Mouse (Mus musculus) MN1 (cell line): ENCODE data around the gene Trcg1.
A peak's percentile ranks its signal among the peaks of the same experiment; 100 is the strongest.

ENCODE experiments used
- DNase-seq: peaks from one replicate; pipeline ENCODE4 v3.0.0-alpha.2; 2016; ENCODE audit warnings: low spot score

The Trcg1 gene

DNA sequence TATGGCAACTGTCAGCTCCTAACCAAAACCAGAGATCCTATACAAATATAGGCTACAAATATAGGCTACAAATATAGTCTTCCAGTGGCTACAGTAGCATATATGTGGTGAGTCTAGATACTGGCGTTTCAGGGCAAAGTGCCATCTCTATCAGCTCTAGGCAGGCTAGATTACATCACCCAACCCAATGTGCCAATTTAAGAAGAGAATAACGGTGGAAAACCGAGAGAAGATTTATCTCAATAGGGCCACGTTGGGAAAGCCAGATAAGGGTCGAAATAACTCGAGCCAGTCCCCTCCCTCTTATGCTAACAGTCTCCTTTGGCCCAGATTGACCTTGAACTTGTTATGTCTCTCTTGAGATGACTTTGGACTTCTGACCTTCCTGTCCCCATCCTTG lies 3.2 kb upstream of the Trcg1 start:
- no peak for DNase-seq

DNA sequence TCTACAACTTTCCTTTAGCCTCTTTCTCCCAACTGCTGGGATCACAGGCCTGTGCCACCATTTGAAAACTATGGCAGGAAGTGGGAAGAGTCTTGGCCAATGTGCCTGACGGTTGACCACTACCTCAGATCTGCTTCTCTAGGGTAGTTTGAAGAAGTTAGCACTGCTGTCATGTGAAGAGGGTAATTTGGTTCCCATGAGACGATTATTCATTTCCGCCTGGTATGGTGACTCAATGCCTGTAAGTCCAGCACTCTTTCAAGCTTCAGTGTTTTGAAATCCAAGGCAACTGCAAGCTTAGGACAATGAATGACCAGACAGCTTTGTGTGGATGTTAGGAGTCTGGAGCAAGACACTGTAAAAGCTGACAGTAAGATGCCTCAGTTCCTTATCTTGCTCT lies 2.6 kb upstream of the Trcg1 start:
- DNase-seq, result peak; percentile 31

DNA sequence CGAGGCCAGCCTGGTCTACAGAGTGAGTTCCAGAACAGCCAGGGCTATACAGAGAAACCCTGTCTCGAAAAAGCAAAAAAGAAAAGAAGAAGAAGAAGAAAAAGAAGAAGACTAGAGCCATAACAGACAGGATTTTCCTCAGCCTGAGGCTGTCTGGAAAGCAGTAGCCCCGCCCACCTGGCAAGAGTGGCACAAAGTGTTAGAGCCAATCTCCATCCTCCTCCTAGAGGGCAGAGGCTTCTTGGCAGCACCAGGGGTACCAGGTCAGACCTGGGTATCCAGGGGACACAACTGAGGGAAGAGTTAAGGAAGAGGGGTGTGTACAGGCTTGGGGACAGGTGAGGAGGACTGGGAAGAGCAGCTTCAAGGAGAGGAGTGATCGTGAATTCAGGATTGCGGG lies 1.3 kb downstream of the Trcg1 start:
- DNase-seq, result no peak

DNA sequence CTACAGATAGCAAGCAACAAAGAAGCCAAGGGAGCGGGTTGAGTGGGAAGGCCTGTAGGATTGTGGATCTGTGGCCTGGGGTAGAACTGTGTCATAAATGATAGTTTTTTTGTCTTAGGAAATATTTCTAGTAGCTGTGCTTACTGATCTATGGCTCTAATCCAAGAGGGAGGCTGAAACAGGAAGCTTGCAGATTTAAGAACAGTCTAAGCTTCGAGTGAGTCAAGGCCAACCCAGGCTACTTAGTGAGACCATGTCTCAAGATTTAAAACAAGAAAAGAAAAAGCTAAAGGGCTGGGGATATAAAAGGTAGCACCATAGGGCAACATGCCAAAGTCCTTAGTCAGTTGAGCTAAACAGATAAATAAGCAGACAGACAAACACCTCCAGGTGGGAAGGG lies 1.9 kb downstream of the Trcg1 start:
- no peak for DNase-seq

DNA sequence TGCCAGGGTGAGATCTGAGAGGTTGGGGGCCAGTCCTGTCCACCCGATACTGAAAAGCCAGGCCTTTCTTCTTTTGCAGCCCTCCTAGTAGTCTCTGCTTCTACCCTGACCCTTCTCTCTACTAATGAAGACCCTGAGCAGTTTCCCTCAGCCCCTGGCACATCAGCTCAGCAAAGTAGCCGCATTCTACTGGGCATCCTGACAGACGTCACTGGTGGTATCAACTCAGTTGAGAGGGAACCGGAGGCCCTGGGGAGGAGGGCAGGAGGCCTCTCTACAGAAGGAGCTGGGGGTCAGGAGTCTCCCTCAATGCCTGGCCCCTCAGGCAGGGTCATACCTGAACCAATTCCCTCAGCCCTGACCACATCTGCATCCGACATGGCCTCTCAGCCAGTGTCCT lies 4.8 kb downstream of the Trcg1 start:
- DNase-seq, result no peak

DNA sequence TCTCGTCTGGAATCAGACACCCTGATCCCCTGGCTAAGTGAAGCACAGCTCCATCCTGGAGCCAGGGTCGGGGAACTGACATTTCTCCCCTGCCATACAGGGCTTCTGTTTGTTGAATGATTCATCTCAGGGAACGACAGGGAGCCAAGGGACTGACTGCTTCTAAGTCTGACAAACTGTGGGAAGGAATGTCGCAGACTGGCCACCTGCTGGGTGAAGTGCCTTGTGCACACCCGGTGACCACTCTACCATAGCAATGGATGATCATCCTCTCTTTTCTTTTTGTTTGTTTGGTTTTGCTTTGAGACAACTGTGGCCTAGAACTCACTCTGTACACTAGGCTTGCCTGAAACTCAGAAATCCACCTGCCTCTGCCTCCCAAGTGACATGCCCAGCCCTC lies 6.6 kb downstream of the Trcg1 start:
- DNase-seq, result no peak

DNA sequence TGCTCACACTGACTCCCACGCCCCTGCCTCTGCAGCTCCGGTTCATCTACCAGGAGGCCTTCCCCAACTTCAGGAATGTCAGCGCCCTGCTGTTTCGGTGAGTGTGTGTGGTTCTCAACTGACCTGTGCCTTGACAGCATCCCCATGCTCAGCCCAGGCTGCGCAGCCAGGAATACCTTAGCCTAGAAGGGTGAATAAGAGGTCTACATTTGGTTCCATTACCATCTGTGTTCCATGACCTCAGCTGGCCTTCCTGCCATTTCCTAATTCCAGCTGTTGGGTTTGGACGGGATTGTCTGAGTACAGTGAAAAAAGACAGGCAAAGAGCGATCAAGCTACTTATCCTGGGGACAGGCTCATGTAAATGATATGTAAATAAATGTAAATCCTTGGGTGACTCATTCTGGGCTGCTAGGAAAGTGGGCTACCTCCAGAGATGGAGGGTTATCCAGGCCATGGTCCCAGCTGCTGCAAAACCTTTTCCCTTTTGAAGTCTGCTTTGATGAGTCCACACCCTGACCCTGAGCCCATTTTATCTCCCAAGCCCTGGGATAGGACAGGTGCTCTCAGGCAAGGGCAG lies 7.8 kb downstream of the Trcg1 start:
- no peak for DNase-seq

DNA sequence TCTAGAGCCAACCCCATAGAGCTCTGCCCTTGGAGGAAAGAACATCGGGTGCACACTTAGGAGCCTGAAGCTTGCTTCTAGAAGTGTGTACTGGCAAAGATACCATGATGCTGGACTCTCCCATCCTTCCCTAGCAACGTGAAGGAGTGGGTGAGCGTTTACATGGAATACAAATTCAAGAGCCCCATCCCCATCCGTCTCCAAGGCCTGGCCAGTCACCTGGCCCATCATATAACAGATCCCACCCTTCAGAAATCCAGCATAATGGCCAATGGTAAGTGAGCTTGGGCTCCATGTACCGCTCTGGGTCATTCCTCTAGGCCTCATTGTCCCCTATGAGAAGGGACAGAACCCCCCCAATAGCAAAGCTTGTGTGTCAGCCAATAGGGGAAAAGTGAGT lies 10.1 kb downstream of the Trcg1 start:
- no peak for DNase-seq

DNA sequence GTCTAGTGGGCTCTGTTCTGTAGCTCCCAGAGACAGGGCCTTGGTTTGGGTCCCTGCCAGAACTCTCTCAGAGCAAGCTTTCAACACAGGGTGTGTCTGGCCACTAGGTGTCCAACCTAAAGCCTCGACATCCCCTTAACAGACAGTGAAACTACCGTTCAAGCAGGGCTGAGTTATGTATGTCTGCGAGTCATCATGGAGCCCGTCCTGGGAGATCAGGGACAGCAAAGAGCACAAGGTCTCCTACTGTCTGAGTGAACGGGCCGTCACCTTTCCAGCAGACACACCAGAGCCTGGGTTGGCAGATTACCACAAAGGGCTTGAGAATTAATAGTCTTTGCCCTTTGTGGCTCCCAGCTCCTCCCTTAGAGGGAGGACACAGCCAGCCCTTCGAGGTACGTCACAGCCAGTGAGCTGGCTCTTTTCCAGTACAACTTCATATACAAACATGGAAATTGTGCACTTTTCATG lies 10.9 kb downstream of the Trcg1 start:
- DNase-seq, result peak; percentile 61

DNA sequence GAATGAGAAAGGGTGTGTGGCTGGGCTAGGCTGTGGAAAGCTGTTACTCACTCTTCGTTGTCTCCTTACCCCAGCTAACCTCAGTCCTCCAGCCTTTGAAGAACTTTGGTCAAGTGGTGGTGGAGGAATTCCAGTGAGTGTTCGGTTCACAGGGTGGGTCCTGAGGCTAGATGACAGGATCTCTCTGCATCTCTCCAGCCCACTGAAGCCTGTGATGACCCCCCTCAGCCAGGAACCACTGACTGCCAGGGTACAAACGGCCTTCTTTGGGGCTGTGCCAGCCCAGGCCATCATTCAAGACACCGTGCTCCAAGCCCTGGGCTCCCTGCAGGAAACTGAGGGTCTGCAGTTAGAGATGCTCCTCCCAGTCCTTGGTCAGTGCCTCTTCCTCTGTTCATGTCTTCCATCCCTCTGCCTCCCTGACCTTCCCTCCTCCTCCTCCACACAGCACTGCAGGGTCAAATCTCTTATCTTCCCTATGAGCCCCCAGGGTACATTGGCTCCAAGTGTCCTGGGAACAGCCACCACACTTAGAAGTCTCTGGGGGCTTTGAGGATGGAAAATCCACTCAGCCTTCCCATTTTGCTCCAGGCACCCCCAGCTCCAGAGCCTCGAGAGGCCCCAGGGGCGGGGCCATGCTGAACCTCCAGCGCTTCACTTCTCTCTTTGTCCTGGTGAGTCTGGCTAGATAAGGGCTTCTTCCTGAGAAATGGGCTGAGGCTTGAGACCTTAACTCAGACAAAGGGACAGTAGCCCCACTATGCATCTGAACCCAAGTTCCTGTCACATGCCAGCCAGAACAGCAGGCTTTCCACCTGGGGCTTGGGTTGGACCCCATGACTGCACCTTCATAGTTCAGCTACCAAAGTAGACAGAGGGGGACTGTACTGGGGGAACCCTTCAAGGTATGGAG lies 11.9 kb downstream of the Trcg1 start:
- no peak for DNase-seq

DNA sequence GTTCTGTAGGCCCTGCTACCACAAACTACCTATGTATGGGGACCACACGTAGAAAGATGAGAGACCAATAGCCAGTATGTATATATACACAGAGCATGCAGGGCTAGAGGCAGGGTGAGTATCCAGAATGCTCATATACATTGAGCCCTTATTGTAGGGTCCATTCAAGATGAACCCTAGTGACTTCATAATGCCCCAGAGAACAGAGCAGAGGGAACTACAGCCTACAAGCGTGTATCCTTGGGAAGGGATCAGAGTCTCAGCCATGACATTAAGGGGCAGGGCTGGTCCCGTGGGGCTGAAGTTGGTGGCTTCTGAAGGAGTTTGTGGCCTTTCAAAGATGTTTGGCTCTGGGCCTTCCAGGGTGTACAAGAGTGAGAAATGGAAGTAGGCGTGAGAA lies 13.7 kb downstream of the Trcg1 start:
- no peak for DNase-seq

DNA sequence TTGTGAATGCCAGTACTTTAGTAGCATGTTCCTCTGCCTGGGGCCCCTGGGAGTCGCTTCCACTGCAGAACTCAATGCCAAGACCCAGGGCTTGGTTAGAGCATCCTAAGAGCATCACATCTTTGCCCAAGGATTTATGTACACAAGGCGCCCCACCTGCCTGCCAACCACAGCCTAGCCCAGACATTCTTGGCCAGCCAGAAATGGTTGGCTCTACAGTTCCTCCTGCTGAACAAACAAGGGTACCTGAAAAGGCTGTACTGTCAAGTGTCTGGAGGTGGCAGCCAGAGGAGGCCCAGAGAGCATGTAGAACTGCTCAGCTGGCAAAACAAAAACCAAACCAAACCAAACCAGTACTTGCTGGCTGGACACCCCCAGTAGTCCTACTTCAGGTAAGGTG lies 14.8 kb downstream of the Trcg1 start:
- DNase-seq, result no peak

DNA sequence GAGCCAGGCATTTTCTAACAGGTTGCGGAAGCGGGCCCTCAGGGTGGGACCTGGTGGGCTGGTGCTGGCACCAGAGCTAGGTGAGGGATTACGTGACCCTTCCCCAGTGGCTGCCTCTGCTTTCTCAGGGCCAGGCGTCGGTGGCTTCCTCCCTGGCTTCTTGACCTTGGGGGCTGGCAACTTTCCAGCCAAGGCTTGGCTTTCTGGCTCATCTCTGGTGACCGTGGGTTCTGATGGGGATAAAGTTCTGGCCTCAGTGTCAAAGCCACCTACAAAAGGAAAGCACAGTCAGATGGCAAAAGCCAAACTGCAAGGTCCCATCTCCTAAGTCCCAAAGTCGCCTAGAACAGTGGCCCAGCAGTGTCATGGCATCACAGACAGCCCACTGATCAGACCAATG lies 17.7 kb downstream of the Trcg1 start:
- no peak for DNase-seq

DNA sequence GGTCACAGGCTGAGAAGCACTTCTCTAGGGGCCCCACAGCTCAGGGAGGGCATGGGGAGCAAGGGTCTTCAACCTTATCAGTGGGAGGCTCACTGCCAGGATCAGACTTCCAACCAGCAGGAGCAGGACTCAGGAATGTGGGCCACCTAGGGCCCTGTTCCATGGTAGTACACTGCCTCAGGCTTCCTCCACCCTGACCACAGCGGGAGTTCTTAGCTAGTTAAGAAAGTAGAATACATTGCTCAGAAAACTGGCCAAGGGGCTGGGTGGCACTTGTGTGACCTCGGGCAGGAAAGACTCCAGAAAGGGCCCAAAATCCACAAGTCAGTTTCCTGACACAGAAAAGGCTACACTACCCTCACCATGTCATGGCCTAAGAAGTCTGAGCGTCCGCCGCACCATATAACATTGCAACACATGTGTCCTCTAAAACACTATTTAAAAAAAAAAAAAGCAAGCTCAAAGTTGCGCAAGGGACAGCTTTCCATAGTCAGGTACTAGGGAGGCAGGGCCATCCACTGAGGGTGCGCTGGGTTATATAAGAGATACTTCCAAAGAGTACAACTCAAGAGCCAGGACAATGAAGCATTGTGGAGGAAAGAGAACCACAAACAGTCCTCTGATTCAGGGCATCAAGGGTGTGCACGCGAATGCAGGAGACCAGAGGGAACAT lies 18.6 kb downstream of the Trcg1 start:
- no peak for DNase-seq

DNA sequence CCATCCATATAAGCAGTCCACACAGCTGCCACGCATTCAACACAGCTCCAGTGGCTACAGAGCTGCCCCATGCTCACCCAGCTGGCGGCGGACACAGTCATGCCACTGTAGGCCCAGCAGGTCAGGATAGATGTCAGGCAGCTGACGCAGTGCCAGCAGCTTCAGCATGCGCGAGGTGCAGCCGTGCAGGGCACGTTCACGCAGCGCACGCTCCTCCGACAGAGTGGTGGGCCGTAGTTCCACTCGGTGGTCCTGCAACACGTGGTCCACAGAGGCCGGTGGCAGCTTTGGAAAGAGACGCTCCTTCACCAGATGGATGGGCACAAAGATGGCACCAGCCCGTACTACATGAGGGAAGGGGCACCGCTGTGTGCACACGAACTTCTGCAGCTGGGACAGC lies 20.0 kb downstream of the Trcg1 start:
- DNase-seq, result no peak

DNA sequence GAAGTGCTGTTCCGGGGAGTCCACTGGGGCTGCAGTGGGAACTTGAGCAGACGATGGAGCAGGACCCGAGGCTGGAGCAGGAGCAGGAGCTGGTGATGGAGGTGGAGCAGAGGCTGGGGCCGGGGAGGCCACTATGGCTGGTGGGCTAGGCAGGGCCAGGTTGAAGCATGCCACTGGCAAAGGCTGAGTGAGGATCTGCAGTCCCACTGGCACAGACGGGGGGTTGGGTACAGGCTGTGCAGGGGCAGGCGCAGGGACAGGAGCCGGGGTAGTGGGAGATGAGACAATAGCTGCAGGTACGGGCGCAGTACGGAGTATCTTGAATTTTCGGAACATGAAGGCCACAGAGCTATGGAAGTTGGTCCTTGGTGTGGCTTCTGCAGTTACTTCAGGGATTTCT lies 20.5 kb downstream of the Trcg1 start:
- DNase-seq, result no peak

DNA sequence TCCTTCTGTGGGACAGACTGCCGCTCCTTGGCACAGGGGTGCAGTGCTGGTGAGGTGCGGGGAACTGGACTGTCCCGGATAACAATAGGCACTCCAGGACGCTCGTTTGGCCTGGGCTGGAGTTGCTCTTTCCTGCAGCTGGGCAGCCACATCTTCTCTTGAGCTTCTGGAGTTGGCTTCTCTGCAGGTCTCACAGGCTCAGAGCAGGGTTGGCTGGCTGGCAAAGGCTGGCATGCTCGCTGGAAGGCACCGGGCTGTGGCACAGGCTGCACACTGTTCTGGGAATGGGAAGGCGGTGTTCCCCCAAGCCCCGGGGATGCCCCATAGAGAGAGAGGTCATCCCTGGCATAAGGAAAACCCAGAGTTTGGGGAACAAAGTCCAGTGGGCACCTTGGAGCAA lies 21.3 kb downstream of the Trcg1 start:
- DNase-seq, result no peak

DNA sequence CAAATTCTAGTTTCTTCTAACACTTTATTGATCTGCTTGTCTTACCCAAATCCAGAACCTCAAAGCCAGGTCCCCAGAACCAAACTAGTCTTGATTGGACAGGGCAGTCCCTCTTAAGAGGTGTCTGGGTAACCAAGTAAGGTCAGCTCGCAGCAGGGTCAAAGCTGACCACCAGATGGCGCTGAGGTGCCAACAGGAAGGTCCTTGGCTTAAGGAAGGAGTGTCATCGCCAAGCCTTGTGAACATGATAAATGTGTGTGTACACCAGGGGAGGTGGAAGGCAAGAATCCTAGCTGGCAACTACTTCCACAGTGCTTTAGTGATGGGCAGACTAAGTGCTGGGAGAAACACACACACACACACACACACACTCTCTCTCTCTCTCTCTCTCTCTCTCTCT lies 23.4 kb downstream of the Trcg1 start:
- peak; percentile 94 for DNase-seq

DNA sequence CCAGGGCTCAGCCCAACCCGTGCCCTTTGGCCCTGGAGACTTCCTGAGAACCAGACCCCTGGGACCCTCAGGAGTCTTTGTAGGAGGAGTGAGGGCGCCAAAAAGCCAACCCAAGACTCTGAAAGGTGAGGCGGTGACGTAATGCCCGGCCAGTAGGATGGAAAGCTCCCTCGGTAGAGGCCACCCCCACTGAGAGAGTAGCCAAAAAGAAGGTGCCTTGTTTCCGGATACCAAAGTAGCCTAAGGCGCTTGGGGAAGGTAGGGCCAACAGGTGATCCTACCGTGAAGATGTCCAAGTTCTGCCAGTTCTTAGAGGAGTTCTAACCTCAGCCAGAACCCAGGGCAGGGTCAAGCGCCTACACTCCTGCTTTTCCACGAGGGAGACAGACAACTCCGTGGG lies 24.6 kb downstream of the Trcg1 start:
- DNase-seq, result no peak

DNA sequence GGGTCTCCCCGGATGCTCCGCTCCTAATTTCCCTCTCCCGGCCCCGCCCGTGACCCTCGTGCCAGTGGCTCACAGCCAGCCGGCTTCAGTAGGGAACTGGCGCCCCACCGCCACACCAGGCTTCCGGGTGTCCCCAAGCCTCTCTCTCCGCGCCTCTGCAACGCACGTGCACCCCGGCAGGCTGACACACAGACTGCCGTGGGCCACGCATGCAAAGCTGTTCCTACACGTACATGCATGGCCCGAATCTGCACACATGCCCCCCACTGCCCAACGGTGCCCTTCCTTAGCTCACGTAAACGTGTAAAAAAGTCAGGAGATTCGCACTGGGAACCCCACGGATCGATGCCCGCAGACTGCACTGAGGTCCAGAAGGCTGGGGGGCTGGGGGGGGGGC lies 25.2 kb downstream of the Trcg1 start:
- DNase-seq, result peak; percentile 43

DNA sequence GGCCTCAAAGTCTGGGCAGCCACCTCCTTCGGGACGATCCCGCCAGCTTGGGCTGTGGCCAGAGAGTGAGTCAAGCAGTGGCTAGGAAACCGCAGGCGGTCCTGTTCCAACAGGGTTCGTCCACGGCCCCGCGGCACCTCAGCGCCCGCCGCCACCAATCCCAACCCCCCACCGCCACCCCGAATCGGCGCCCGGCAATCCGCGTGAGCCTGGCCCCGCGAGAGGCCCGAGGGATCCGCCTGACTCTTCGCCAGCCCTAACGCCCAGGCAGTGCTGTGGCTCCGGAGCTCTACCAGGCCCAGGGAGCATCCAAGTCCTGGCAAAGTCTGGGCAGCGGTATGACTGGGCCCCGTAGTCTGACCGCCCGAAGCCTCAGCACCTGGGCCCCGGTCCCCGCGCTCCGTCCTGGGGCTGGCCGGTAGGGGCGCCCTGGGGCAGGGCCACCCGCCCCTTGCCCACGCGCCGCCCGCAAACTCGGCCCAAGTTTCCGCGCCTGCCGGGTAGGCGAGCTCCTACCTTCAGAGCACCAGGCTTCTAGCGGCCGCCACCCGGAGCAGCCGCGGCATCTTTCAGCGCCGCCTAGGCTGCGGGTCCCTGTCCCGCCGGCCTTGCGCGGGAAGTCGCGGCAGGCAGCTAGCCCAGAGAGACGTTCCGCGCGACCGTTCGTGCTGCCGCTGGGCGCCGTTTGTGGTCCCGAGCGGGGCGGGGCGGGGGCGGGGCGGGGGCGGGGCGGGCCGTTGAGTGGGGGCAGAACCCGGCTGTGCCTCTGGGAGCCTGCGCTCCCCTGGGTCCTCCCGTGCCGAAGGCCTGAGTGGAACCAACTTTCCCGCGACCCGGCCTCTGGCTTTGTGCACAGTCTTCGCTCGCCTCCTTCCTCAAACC lies 25.8 kb downstream of the Trcg1 start, which contains the start of gene 1700017B05Rik:
TSS of gene 1700017B05Rik (minus strand) at position 700 of the 882 bp plus-strand sequence.
- DNase-seq, result peak; percentile 78
